Mouse (Mus musculus): ENCODE results near the gene Mospd1. TPM values are rescaled to one million over a fixed set of nuclear protein-coding genes. Genes with fewer than 3 reads are reported as not detected.

Gene Mospd1
- polyA plus RNA-seq, 1 experiment from 2014 or later, result 55.8 TPM

Other genes starting within 250 kb of the Mospd1 start
- gene Plac1, start 130.4 kb downstream of the Mospd1 start, polyA plus RNA-seq (2015; fragmentation: Nextera tagmentation; extraction: Ambion mirVana), result 0.58 TPM in 1 of 2 replicates, not detected in the other
- 3.7 and 4.4 TPM in 2 replicates for gene Fam122b, start 100.7 kb downstream of the Mospd1 start, polyA plus RNA-seq (2015; fragmentation: Nextera tagmentation; extraction: Ambion mirVana)
- not detected in 2 replicates for gene Fam122c, start 97.1 kb downstream of the Mospd1 start, polyA plus RNA-seq (2015; fragmentation: Nextera tagmentation; extraction: Ambion mirVana)
- gene Etd, start 64.4 kb upstream of the Mospd1 start, polyA plus RNA-seq (2015; fragmentation: Nextera tagmentation; extraction: Ambion mirVana), result not detected in 2 replicates
- gene Rtl8c, start 237.5 kb upstream of the Mospd1 start, polyA plus RNA-seq (2015; fragmentation: Nextera tagmentation; extraction: Ambion mirVana), result 173 and 178 TPM in 2 replicates
- not detected in 2 replicates for gene Gm14597, start 238.5 kb upstream of the Mospd1 start, polyA plus RNA-seq (2015; fragmentation: Nextera tagmentation; extraction: Ambion mirVana)

Measured in midbrain, embryonic 13.5 days (tissue).